ENCODE assay signal across 9 mouse cellular contexts in the genomic region with DNA sequence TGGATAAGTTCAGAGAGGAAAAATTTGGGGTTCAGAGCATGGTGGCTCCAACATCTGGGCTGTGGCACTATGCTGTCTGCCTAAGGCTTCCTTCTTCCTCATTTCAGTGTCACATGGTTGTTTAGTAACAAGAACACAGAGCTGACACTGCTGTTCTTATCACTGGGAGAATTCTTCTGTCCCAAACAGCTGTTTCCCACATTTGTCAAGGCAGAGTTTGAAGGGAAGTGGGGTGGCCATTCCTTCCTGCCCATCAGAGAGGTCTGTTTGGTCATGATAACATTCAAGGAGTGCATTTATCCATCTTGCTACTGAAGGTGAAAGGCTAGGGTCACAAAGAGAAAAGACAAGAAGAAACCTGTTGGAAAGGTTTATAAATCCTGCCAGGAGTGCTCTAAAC.
DNase-seq lines count a peak whose midpoint lies in the region; ATAC-seq and TF ChIP-seq lines count a peak whose summit lies in the region.
"Had no signal": no experiment of that assay in that cellular context is flagged by ENCODE, and none has a peak within 500 bp of the region (broad histone marks: within the 10 kb centered on the region; RNA-seq: fewer than 3 reads in every experiment).

No protein-coding gene starts in this region.

- no peaks in the 10 kb centered on the region for H3K9me3 ChIP-seq in embryonic facial prominence, embryonic 13.5 days
- H3K9me3 ChIP-seq in embryonic facial prominence, embryonic 10.5 days, result no peaks in the 10 kb centered on the region
- peaks cover 2% of the 10 kb centered on the region; the same call in 1 of the 2 replicates for H3K9me3 ChIP-seq in kidney, embryonic 16.5 days (ENCODE audit: low read length)
- 0 out of 2 replicates have a peak, but pooled peaks cover 3% of the 10 kb centered on the region for H3K9me3 ChIP-seq in forebrain, embryonic 16.5 days (ENCODE audit: control insufficient read depth, low read length)
- no peaks in the 10 kb centered on the region for H3K9me3 ChIP-seq in midbrain, embryonic 11.5 days (ENCODE audit: control insufficient read depth, low read length)
- H3K9me3 ChIP-seq: forebrain, embryonic 15.5 days had no signal

- H3K27ac ChIP-seq in embryonic facial prominence, embryonic 13.5 days, result 0 out of 2 replicates have a peak overlapping the region, but pooled peaks have one; percentile 22
- no peak overlapping the region for H3K27ac ChIP-seq in embryonic facial prominence, embryonic 10.5 days (replicated peaks)
- H3K27ac ChIP-seq in heart, adult 2 months, result peak overlapping the region; percentile 65
- peak overlapping the region; percentile 93 for H3K27ac ChIP-seq in kidney, embryonic 16.5 days (ENCODE audit: low read length)
- H3K27ac ChIP-seq in macrophage, result peak overlapping the region; percentile 90
- H3K27ac ChIP-seq in forebrain, embryonic 16.5 days (ENCODE audit: low read length), result no peak overlapping the region
- H3K27ac ChIP-seq in midbrain, embryonic 11.5 days (ENCODE audit: low read depth, low read length), result no peak overlapping the region
- H3K27ac ChIP-seq: forebrain, embryonic 15.5 days had no signal

- peaks cover 12% of the 10 kb centered on the region; the same call in 1 of the 2 replicates for H3K4me1 ChIP-seq in embryonic facial prominence, embryonic 13.5 days
- H3K4me1 ChIP-seq in embryonic facial prominence, embryonic 10.5 days, result peaks cover 9% of the 10 kb centered on the region
- peaks cover 6% of the 10 kb centered on the region for H3K4me1 ChIP-seq in heart, adult 2 months (ENCODE audit: control insufficient read depth, insufficient read depth, low read length)
- peaks cover 23% of the 10 kb centered on the region for H3K4me1 ChIP-seq in kidney, embryonic 16.5 days (ENCODE audit: insufficient read depth, low read length)
- no peaks in the 10 kb centered on the region for H3K4me1 ChIP-seq in forebrain, embryonic 16.5 days (replicated peaks; ENCODE audit: control insufficient read depth, insufficient read depth, low read length)
- no peaks in the 10 kb centered on the region for H3K4me1 ChIP-seq in midbrain, embryonic 11.5 days (ENCODE audit: control insufficient read depth, insufficient read depth, low read length)
- H3K4me1 ChIP-seq: forebrain, embryonic 15.5 days had no signal

- H3K9ac ChIP-seq in embryonic facial prominence, embryonic 13.5 days, result no peak overlapping the region
- no peak overlapping the region for H3K9ac ChIP-seq in heart, adult 2 months (ENCODE audit: low read depth, low read length)
- no peak overlapping the region for H3K9ac ChIP-seq in kidney, embryonic 16.5 days (replicated peaks; ENCODE audit: low read length)
- no peak overlapping the region for H3K9ac ChIP-seq in forebrain, embryonic 16.5 days (replicated peaks; ENCODE audit: low read depth, low read length)
- no peak overlapping the region for H3K9ac ChIP-seq in midbrain, embryonic 11.5 days (ENCODE audit: low read length)
- H3K9ac ChIP-seq: forebrain, embryonic 15.5 days had no signal

- TF ChIP-seq EP300 in heart, adult 2 months (IDR thresholded peaks at IDR 0.05; ENCODE audit: insufficient read depth, low read depth, low read length), result peak; percentile 86; the same call in 1 of the 2 replicates

- no peak for TF ChIP-seq CTCF in heart, adult 2 months (IDR thresholded peaks at IDR 0.05)

- intact Hi-C loops in heart, adult 2 months (cut with DNase I), result loop anchor here (2.0 to 10.0 kb wide), 3 partner anchors 23 to 112 kb away; no protein-coding TSS in a partner anchor

- H3K36me3 ChIP-seq in embryonic facial prominence, embryonic 13.5 days, result no peaks in the 10 kb centered on the region
- no peaks in the 10 kb centered on the region for H3K36me3 ChIP-seq in embryonic facial prominence, embryonic 10.5 days (replicated peaks)
- peaks cover 3% of the 10 kb centered on the region; the same call in 1 of the 2 replicates for H3K36me3 ChIP-seq in heart, adult 2 months (ENCODE audit: control insufficient read depth, insufficient read depth, low read length)
- no peaks in the 10 kb centered on the region for H3K36me3 ChIP-seq in kidney, embryonic 16.5 days (ENCODE audit: insufficient read depth, low read length)
- H3K36me3 ChIP-seq in macrophage (ENCODE audit: inconsistent target), result no peaks in the 10 kb centered on the region
- H3K36me3 ChIP-seq in forebrain, embryonic 16.5 days (ENCODE audit: control insufficient read depth, insufficient read depth), result no peaks in the 10 kb centered on the region
- no peaks in the 10 kb centered on the region for H3K36me3 ChIP-seq in midbrain, embryonic 11.5 days (ENCODE audit: control insufficient read depth, insufficient read depth, low read length)
- H3K36me3 ChIP-seq: forebrain, embryonic 15.5 days had no signal

- no peak overlapping the region for H3K4me3 ChIP-seq in embryonic facial prominence, embryonic 13.5 days
- no peak overlapping the region for H3K4me3 ChIP-seq in embryonic facial prominence, embryonic 10.5 days
- H3K4me3 ChIP-seq in heart, adult 2 months, result no peak overlapping the region
- no peak overlapping the region for H3K4me3 ChIP-seq in kidney, embryonic 16.5 days (ENCODE audit: low read length)
- no peak overlapping the region for H3K4me3 ChIP-seq in macrophage (ENCODE audit: inconsistent target)
- no peak overlapping the region for H3K4me3 ChIP-seq in forebrain, embryonic 16.5 days (replicated peaks; ENCODE audit: low read length)
- H3K4me3 ChIP-seq in midbrain, embryonic 11.5 days (ENCODE audit: low read depth, low read length), result no peak overlapping the region
- H3K4me3 ChIP-seq: forebrain, embryonic 15.5 days had no signal

- no peak overlapping the region for H3K4me2 ChIP-seq in embryonic facial prominence, embryonic 13.5 days
- H3K4me2 ChIP-seq in kidney, embryonic 16.5 days (replicated peaks; ENCODE audit: low read depth, low read length), result no peak overlapping the region
- no peak overlapping the region for H3K4me2 ChIP-seq in forebrain, embryonic 16.5 days (ENCODE audit: low read length)
- H3K4me2 ChIP-seq in midbrain, embryonic 11.5 days, result no peak overlapping the region
- H3K4me2 ChIP-seq: forebrain, embryonic 15.5 days had no signal

- no peaks in the 10 kb centered on the region for H3K79me2 ChIP-seq in heart, adult 2 months (replicated peaks; ENCODE audit: control insufficient read depth, insufficient read depth, low read length)
- H3K79me2 ChIP-seq in macrophage (ENCODE audit: inconsistent target), result no peaks in the 10 kb centered on the region

- peak; percentile 50; the same call in 1 of the 2 replicates for TF ChIP-seq POLR2A in heart, adult 2 months (IDR thresholded peaks at IDR 0.05; ENCODE audit: insufficient read depth, low read depth, low read length)

- no peaks in the 10 kb centered on the region for H3K27me3 ChIP-seq in embryonic facial prominence, embryonic 13.5 days
- H3K27me3 ChIP-seq in embryonic facial prominence, embryonic 10.5 days (replicated peaks; ENCODE audit: low read depth, poor library complexity, severe bottlenecking), result no peaks in the 10 kb centered on the region
- H3K27me3 ChIP-seq in heart, adult 2 months (ENCODE audit: control insufficient read depth, insufficient read depth, low read length), result no peaks in the 10 kb centered on the region
- H3K27me3 ChIP-seq in kidney, embryonic 16.5 days (ENCODE audit: insufficient read depth, low read length), result no peaks in the 10 kb centered on the region
- H3K27me3 ChIP-seq in forebrain, embryonic 16.5 days (replicated peaks; ENCODE audit: control insufficient read depth, insufficient read depth, low read length), result 0 out of 2 replicates have a peak, but pooled peaks cover 10% of the 10 kb centered on the region
- H3K27me3 ChIP-seq in midbrain, embryonic 11.5 days (ENCODE audit: control insufficient read depth, insufficient read depth, low read length), result no peaks in the 10 kb centered on the region

- no peak for ATAC-seq in embryonic facial prominence, embryonic 13.5 days (ENCODE audit: insufficient number of reproducible peaks, insufficient read depth, low FRiP score, low TSS enrichment, low read depth)
- peak; percentile 36; the same call in 1 of the 2 replicates for ATAC-seq in kidney, embryonic 16.5 days (ENCODE audit: low FRiP score, low TSS enrichment)
- ATAC-seq in forebrain, embryonic 16.5 days, result no peak
- ATAC-seq in midbrain, embryonic 11.5 days (ENCODE audit: low FRiP score), result no peak
- ATAC-seq: forebrain, embryonic 15.5 days had no signal

- no peak for DNase-seq in embryonic facial prominence, embryonic 10.5 days (ENCODE audit: low spot score)
- DNase-seq in heart, adult 2 months, result peak; percentile 28 to 36
- no peak for DNase-seq in left cerebral cortex, adult 8-10 months (ENCODE audit: low spot score in 2 of 2)
- DNase-seq in midbrain, embryonic 11.5 days (ENCODE audit: low spot score, missing footprints), result no peak

Comparison
In these comparisons a context has a peak if more than half of its experiments do, and no peak if none do; other contexts are left out.
1. H3K27ac ChIP-seq: peak in embryonic facial prominence, embryonic 13.5 days (single experiment), heart, adult 2 months (single experiment), kidney, embryonic 16.5 days (single experiment) and macrophage (single experiment); none in embryonic facial prominence, embryonic 10.5 days (single experiment), forebrain, embryonic 16.5 days (single experiment) and midbrain, embryonic 11.5 days (single experiment).
2. DNase-seq: peak in heart, adult 2 months (2 of 2); none in embryonic facial prominence, embryonic 10.5 days (single experiment), left cerebral cortex, adult 8-10 months (0 of 2) and midbrain, embryonic 11.5 days (single experiment).